Mouse (Mus musculus): Measurements from ENCODE around the gene Btbd10. TPM values are rescaled to one million over a fixed set of nuclear protein-coding genes. Genes with fewer than 3 reads are reported as not detected.

Gene Btbd10
- polyA plus RNA-seq (2015; fragmentation: Nextera tagmentation; extraction: Ambion mirVana): 13.3 and 14.5 TPM in 2 replicates

GRCm38 (mm10) chr7:113368746-113369619 lies at the start of gene Btbd10:
Gene Btbd10, minus strand, starts transcription at chr7:113369392.
- Histone ChIP-seq H3K36me3 (ENCODE audit: control insufficient read depth, insufficient read depth, low read length) (no peaks in the 10 kb centered on the region), H3K27ac (ENCODE audit: low read length) (peak within 1 kb of the TSS; percentile 89), H3K4me3 (ENCODE audit: low read length) (peak within 1 kb of the TSS; percentile 95), H3K27me3 (replicated peaks; ENCODE audit: control insufficient read depth, insufficient read depth, low read length) (no peaks in the 10 kb centered on the region), H3K9me3 (ENCODE audit: control insufficient read depth, low read length) (no peaks in the 10 kb centered on the region), H3K9ac (ENCODE audit: low read depth, low read length) (peak within 1 kb of the TSS; percentile 88), H3K4me1 (ENCODE audit: control insufficient read depth, insufficient read depth, low read length) (peaks cover 6% of the 10 kb centered on the region), H3K4me2 (ENCODE audit: low read depth, low read length) (peak within 1 kb of the TSS; percentile 94)
- under 1% methylated on average over 64 of the region's 64 CpGs for WGBS
- ATAC-seq: peak; percentile 99

- ATAC-seq: no peak
- no peak overlapping the region for H3K9ac ChIP-seq (ENCODE audit: low read depth, low read length)
- no peaks in the 10 kb centered on the region for H3K9me3 ChIP-seq (ENCODE audit: control insufficient read depth, low read length)
- H3K4me3 ChIP-seq (ENCODE audit: low read length): no peak overlapping the region
- no peak overlapping the region for H3K27ac ChIP-seq (ENCODE audit: low read length)
- WGBS: 84% methylated on average over 1 of the region's 1 CpGs
- H3K36me3 ChIP-seq (ENCODE audit: control insufficient read depth, insufficient read depth, low read length): no peaks in the 10 kb centered on the region
- peaks cover 7% of the 10 kb centered on the region; the same call in 1 of the 2 replicates for H3K4me1 ChIP-seq (ENCODE audit: control insufficient read depth, insufficient read depth, low read length)
- no peaks in the 10 kb centered on the region for H3K27me3 ChIP-seq (replicated peaks; ENCODE audit: control insufficient read depth, insufficient read depth, low read length)
- H3K4me2 ChIP-seq (ENCODE audit: low read depth, low read length): no peak overlapping the region
These were observed 47.3 kb upstream of the Btbd10 start for GRCm38 (mm10) chr7:113416536-113416935.

GRCm38 (mm10) chr7:113415256-113415655 lies 46.1 kb upstream of the Btbd10 start:
- 92% methylated on average over 3 of the region's 3 CpGs for WGBS
- Histone ChIP-seq H3K36me3 (ENCODE audit: control insufficient read depth, insufficient read depth, low read length) (no peaks in the 10 kb centered on the region), H3K4me3 (ENCODE audit: low read length) (no peak overlapping the region), H3K27me3 (replicated peaks; ENCODE audit: control insufficient read depth, insufficient read depth, low read length) (no peaks in the 10 kb centered on the region), H3K27ac (ENCODE audit: low read length) (no peak overlapping the region), H3K9ac (ENCODE audit: low read depth, low read length) (no peak overlapping the region), H3K4me1 (ENCODE audit: control insufficient read depth, insufficient read depth, low read length) (peaks cover 7% of the 10 kb centered on the region; the same call in 1 of the 2 replicates), H3K4me2 (ENCODE audit: low read depth, low read length) (no peak overlapping the region), H3K9me3 (ENCODE audit: control insufficient read depth, low read length) (no peaks in the 10 kb centered on the region)
- ATAC-seq: no peak

- no peak for ATAC-seq
- Histone ChIP-seq H3K9me3 (ENCODE audit: control insufficient read depth, low read length) (no peaks in the 10 kb centered on the region), H3K4me2 (ENCODE audit: low read depth, low read length) (no peak overlapping the region), H3K27me3 (replicated peaks; ENCODE audit: control insufficient read depth, insufficient read depth, low read length) (no peaks in the 10 kb centered on the region), H3K36me3 (ENCODE audit: control insufficient read depth, insufficient read depth, low read length) (no peaks in the 10 kb centered on the region), H3K4me3 (ENCODE audit: low read length) (no peak overlapping the region), H3K4me1 (ENCODE audit: control insufficient read depth, insufficient read depth, low read length) (no peaks in the 10 kb centered on the region), H3K27ac (ENCODE audit: low read length) (no peak overlapping the region), H3K9ac (ENCODE audit: low read depth, low read length) (no peak overlapping the region)
- 62% methylated on average over 5 of the region's 5 CpGs for WGBS
These were observed 39.5 kb upstream of the Btbd10 start for GRCm38 (mm10) chr7:113408712-113409111.

GRCm38 (mm10) chr7:113398083-113398482 lies 28.9 kb upstream of the Btbd10 start:
- Histone ChIP-seq H3K4me3 (ENCODE audit: low read length) (no peak overlapping the region), H3K36me3 (ENCODE audit: control insufficient read depth, insufficient read depth, low read length) (no peaks in the 10 kb centered on the region), H3K9ac (ENCODE audit: low read depth, low read length) (no peak overlapping the region), H3K4me1 (ENCODE audit: control insufficient read depth, insufficient read depth, low read length) (no peaks in the 10 kb centered on the region), H3K9me3 (ENCODE audit: control insufficient read depth, low read length) (no peaks in the 10 kb centered on the region), H3K4me2 (ENCODE audit: low read depth, low read length) (no peak overlapping the region), H3K27ac (ENCODE audit: low read length) (no peak overlapping the region), H3K27me3 (replicated peaks; ENCODE audit: control insufficient read depth, insufficient read depth, low read length) (no peaks in the 10 kb centered on the region)
- ATAC-seq: no peak

GRCm38 (mm10) chr7:113396661-113397060 lies 27.5 kb upstream of the Btbd10 start:
- WGBS: 93% methylated on average over 4 of the region's 4 CpGs
- ATAC-seq: no peak
- Histone ChIP-seq H3K27me3 (replicated peaks; ENCODE audit: control insufficient read depth, insufficient read depth, low read length) (no peaks in the 10 kb centered on the region), H3K4me3 (ENCODE audit: low read length) (no peak overlapping the region), H3K9me3 (ENCODE audit: control insufficient read depth, low read length) (no peaks in the 10 kb centered on the region), H3K4me1 (ENCODE audit: control insufficient read depth, insufficient read depth, low read length) (no peaks in the 10 kb centered on the region), H3K9ac (ENCODE audit: low read depth, low read length) (no peak overlapping the region), H3K27ac (ENCODE audit: low read length) (no peak overlapping the region), H3K36me3 (ENCODE audit: control insufficient read depth, insufficient read depth, low read length) (no peaks in the 10 kb centered on the region), H3K4me2 (ENCODE audit: low read depth, low read length) (no peak overlapping the region)

- no peak for ATAC-seq
- no peak overlapping the region for H3K9ac ChIP-seq (ENCODE audit: low read depth, low read length)
- WGBS: 86% methylated on average over 2 of the region's 2 CpGs
These were observed 22.4 kb upstream of the Btbd10 start for GRCm38 (mm10) chr7:113391619-113392018.

GRCm38 (mm10) chr7:113388470-113388869 lies 19.3 kb upstream of the Btbd10 start, which contains the start of gene Pth:
Gene Pth, minus strand, starts transcription at chr7:113388570.
- 86% methylated on average over 2 of the region's 2 CpGs for WGBS

More at GRCm38 (mm10) chr7:113391619-113392018, 22.4 kb upstream of the Btbd10 start:
- Histone ChIP-seq H3K4me2 (ENCODE audit: low read depth, low read length) (no peak overlapping the region), H3K9me3 (ENCODE audit: control insufficient read depth, low read length) (no peaks in the 10 kb centered on the region), H3K4me1 (ENCODE audit: control insufficient read depth, insufficient read depth, low read length) (no peaks in the 10 kb centered on the region), H3K27ac (ENCODE audit: low read length) (no peak overlapping the region), H3K27me3 (replicated peaks; ENCODE audit: control insufficient read depth, insufficient read depth, low read length) (no peaks in the 10 kb centered on the region), H3K4me3 (ENCODE audit: low read length) (no peak overlapping the region), H3K36me3 (ENCODE audit: control insufficient read depth, insufficient read depth, low read length) (no peaks in the 10 kb centered on the region)

GRCm38 (mm10) chr7:113377875-113378658 lies 8.9 kb upstream of the Btbd10 start:
- H3K9ac ChIP-seq (ENCODE audit: low read depth, low read length): no peak overlapping the region
- no peak overlapping the region for H3K27ac ChIP-seq (ENCODE audit: low read length)
- 23% methylated on average over 7 of the region's 7 CpGs for WGBS
- ATAC-seq: peak; percentile 81
- no peak overlapping the region for H3K4me3 ChIP-seq (ENCODE audit: low read length)
- no peaks in the 10 kb centered on the region for H3K27me3 ChIP-seq (replicated peaks; ENCODE audit: control insufficient read depth, insufficient read depth, low read length)
- no peaks in the 10 kb centered on the region for H3K4me1 ChIP-seq (ENCODE audit: control insufficient read depth, insufficient read depth, low read length)
- H3K36me3 ChIP-seq (ENCODE audit: control insufficient read depth, insufficient read depth, low read length): no peaks in the 10 kb centered on the region
- H3K9me3 ChIP-seq (ENCODE audit: control insufficient read depth, low read length): no peaks in the 10 kb centered on the region
- no peak overlapping the region for H3K4me2 ChIP-seq (ENCODE audit: low read depth, low read length)

More at GRCm38 (mm10) chr7:113388470-113388869, 19.3 kb upstream of the Btbd10 start, which contains the start of gene Pth:
- ATAC-seq: no peak
- H3K9ac ChIP-seq (ENCODE audit: low read depth, low read length): no peak within 1 kb of the TSS
- H3K27me3 ChIP-seq (replicated peaks; ENCODE audit: control insufficient read depth, insufficient read depth, low read length): no peaks in the 10 kb centered on the region
- no peak within 1 kb of the TSS for H3K27ac ChIP-seq (ENCODE audit: low read length)
- H3K4me1 ChIP-seq (ENCODE audit: control insufficient read depth, insufficient read depth, low read length): no peaks in the 10 kb centered on the region
- H3K4me2 ChIP-seq (ENCODE audit: low read depth, low read length): no peak within 1 kb of the TSS
- no peaks in the 10 kb centered on the region for H3K9me3 ChIP-seq (ENCODE audit: control insufficient read depth, low read length)
- no peak within 1 kb of the TSS for H3K4me3 ChIP-seq (ENCODE audit: low read length)
- H3K36me3 ChIP-seq (ENCODE audit: control insufficient read depth, insufficient read depth, low read length): no peaks in the 10 kb centered on the region
